Mouse (Mus musculus) heart, adult 2 months (tissue): Measurements from ENCODE around the gene Dpagt1. TPM values are rescaled to one million over a fixed set of nuclear protein-coding genes. Genes with fewer than 3 reads are reported as not detected.

Source experiments
- DNase-seq, 2 experiments: peaks; one replicate each; pipeline ENCODE4 v3.0.0; 2021
- H3K27ac ChIP-seq: fragments of 200-600 bp; 2 replicates; pipeline ENCODE4 v1.8.1; 2022
- H3K27me3 ChIP-seq: fragments of 200-500 bp; 2 replicates; pipeline ENCODE4 v1.6.1; 2012; ENCODE audit warnings: mild to moderate bottlenecking, low read length, inconsistent platforms, mixed read lengths; ENCODE audit not compliant: control insufficient read depth, insufficient read depth
- H3K36me3 ChIP-seq: fragments of 200-500 bp; 2 replicates; pipeline ENCODE4 v1.6.1; 2012; ENCODE audit warnings: low read length, inconsistent platforms; ENCODE audit not compliant: control insufficient read depth, insufficient read depth
- H3K4me1 ChIP-seq: fragments of 200-500 bp; 2 replicates; pipeline ENCODE4 v1.6.1; 2011; ENCODE audit warnings: low read length; ENCODE audit not compliant: control insufficient read depth, insufficient read depth
- H3K4me3 ChIP-seq: fragments of 200-600 bp; 2 replicates; pipeline ENCODE4 v1.8.1; 2022
- H3K79me2 ChIP-seq: fragments of 200-500 bp; replicated peaks from 2 replicates; pipeline ENCODE4 v1.6.1; 2012; ENCODE audit warnings: mild to moderate bottlenecking, inconsistent platforms, low read length, moderate library complexity, mixed read lengths; ENCODE audit not compliant: control insufficient read depth, insufficient read depth
- H3K9ac ChIP-seq: fragments of 200-500 bp; 2 replicates; pipeline ENCODE4 v1.6.1; 2012; ENCODE audit warnings: low read depth, mild to moderate bottlenecking, control low read depth, inconsistent platforms, low read length, mixed read lengths
- CTCF ChIP-seq: fragments of 200-600 bp; IDR thresholded peaks from 2 replicates; pipeline ENCODE4 v1.8.1; 2022; ENCODE audit warnings: antibody characterized with exemption, mild to moderate bottlenecking, moderate library complexity
- EP300 ChIP-seq: fragments of 200-500 bp; IDR thresholded peaks from 2 replicates; pipeline ENCODE4 v1.6.1; 2011; ENCODE audit warnings: low read depth, low read length, control low read depth; ENCODE audit not compliant: insufficient read depth
- POLR2A ChIP-seq: fragments of 200-500 bp; IDR thresholded peaks from 2 replicates; pipeline ENCODE4 v1.6.1; 2011; ENCODE audit warnings: mild to moderate bottlenecking, low read depth, low read length, control low read depth; ENCODE audit not compliant: insufficient read depth
- whole genome bisulfite sequencing: fragments of 180-500 bp; shearing (Covaris S2); methylation state at CpG from one replicate; pipeline ENCODE4 v1.1.7; 2018; 5-methylcytosine and 5-hydroxymethylcytosine counted together
- intact Hi-C: fragments of 180-260 bp; cut with DNase I; formaldehyde crosslinking; loops from one replicate; pipeline ENCODE4 v1.15.1; 2025
- polyA plus RNA-seq: library from polyadenylated mRNA; depleted of rRNA; stranded (reverse); fragments of >200 nt; gene quantifications from 2 replicates; pipeline ENCODE4 v1.2.3, GENCODE M21; 2012
- total RNA-seq, 2 experiments: library from RNA; stranded (reverse); gene quantifications; 2 replicates each; pipeline ENCODE4 v1.2.3; 2021

The Dpagt1 gene
- total and polyA plus RNA-seq, 3 experiments = 18.9 to 34.3 (median 20.6) TPM

DNA sequence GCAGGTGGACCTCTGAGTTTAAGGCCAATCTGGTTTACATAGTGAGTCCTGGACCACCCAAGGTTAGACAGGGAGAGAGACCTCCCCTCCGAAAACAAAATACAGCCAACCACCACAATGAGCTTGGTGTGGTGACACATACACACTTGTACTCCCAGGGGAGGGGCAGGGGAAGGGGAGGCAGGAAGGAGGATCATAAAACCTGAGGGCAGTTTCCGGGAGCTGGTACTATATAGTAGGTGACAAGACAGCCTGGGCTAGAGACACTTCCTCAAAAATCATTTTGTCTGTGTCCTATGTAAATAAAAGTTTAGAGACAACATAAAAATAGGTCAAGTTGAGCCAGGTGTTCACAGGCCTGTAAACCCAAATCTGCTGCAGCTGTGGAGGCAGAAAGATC, 18.6 kb upstream of the Dpagt1 start:
- 69% methylated on average over 2 of the region's 2 CpGs for WGBS
- intact Hi-C loops = loop anchor here (5.0 kb wide), 1 partner anchor 35 kb away; the partner anchor contains the start of gene Hmbs

DNA sequence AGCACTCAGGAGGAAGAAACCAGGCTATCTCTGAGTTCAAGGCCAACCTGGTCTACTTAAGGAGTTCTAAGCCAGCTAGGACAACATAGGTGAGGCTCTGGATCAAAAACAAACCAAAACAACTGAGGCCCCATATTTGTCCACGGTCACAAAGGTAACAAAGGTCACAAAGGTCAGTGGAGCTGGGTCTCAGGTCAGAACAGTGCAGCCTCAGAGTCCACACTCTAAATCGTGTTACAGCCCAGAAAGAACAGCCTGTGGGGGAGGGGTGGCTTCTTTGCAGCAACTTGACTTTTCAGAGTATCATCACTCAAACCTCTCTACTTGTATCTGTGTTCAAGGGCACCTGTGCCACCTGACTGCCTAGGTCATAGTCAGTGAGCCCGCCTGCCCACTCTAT, 16.1 kb upstream of the Dpagt1 start:
- H3K79me2 ChIP-seq = no peaks in the 10 kb centered on the region
- TF ChIP-seq POLR2A (no peak), CTCF (no peak), EP300 (no peak)
- no peak overlapping the region for H3K27ac ChIP-seq
- no peak overlapping the region for H3K9ac ChIP-seq
- H3K36me3 ChIP-seq = no peaks in the 10 kb centered on the region
- no peak for DNase-seq
- H3K4me1 ChIP-seq = peaks cover 2% of the 10 kb centered on the region; the same call in 1 of the 2 replicates
- H3K4me3 ChIP-seq = no peak overlapping the region
- intact Hi-C loops = loop anchor here (5.0 kb wide), 1 partner anchor 33 kb away; the partner anchor contains the start of gene Hmbs
- 87% methylated on average over 3 of the region's 3 CpGs for WGBS
- no peaks in the 10 kb centered on the region for H3K27me3 ChIP-seq

More for the DNA sequence above, 18.6 kb upstream of the Dpagt1 start:
- no peak overlapping the region for H3K4me3 ChIP-seq
- peaks cover 5% of the 10 kb centered on the region for H3K4me1 ChIP-seq
- no peak overlapping the region for H3K9ac ChIP-seq
- no peak for DNase-seq
- no peak for TF ChIP-seq EP300
- no peak for TF ChIP-seq POLR2A
- TF ChIP-seq CTCF = no peak
- H3K36me3 ChIP-seq = no peaks in the 10 kb centered on the region
- H3K79me2 ChIP-seq = peaks cover 2% of the 10 kb centered on the region; the same call in 1 of the 2 replicates
- H3K27ac ChIP-seq = no peak overlapping the region
- H3K27me3 ChIP-seq = no peaks in the 10 kb centered on the region

DNA sequence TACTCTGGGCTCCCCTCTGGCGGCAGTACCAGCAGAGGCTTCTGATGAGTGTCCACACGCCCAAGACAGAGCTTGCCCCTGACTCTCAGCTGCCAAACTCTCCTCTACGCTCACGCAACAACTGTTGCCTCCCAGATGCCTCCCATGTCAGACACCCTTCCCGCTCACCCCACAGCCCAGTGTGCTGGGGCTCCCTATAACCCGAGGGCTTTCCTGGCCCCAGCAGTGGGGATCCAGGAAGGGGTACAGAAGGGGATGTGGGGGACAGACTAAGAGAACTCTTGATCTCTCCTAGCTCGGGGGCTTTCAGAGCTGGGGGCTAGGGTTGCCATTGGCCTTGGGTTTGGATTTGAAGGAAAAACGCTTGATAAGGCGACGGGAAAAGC, 15.1 kb upstream of the Dpagt1 start:
- Histone ChIP-seq H3K4me1 (peaks cover 2% of the 10 kb centered on the region; the same call in 1 of the 2 replicates), H3K9ac (peak overlapping the region; percentile 60; the same call in 1 of the 2 replicates), H3K27me3 (no peaks in the 10 kb centered on the region), H3K27ac (peak overlapping the region; percentile 93), H3K79me2 (no peaks in the 10 kb centered on the region), H3K36me3 (no peaks in the 10 kb centered on the region), H3K4me3 (peak overlapping the region; percentile 31)
- DNase-seq = no peak
- 39% methylated on average over 10 of the region's 10 CpGs for WGBS
- TF ChIP-seq EP300 = no peak
- TF ChIP-seq POLR2A = no peak
- intact Hi-C loops = no loop called here

DNA sequence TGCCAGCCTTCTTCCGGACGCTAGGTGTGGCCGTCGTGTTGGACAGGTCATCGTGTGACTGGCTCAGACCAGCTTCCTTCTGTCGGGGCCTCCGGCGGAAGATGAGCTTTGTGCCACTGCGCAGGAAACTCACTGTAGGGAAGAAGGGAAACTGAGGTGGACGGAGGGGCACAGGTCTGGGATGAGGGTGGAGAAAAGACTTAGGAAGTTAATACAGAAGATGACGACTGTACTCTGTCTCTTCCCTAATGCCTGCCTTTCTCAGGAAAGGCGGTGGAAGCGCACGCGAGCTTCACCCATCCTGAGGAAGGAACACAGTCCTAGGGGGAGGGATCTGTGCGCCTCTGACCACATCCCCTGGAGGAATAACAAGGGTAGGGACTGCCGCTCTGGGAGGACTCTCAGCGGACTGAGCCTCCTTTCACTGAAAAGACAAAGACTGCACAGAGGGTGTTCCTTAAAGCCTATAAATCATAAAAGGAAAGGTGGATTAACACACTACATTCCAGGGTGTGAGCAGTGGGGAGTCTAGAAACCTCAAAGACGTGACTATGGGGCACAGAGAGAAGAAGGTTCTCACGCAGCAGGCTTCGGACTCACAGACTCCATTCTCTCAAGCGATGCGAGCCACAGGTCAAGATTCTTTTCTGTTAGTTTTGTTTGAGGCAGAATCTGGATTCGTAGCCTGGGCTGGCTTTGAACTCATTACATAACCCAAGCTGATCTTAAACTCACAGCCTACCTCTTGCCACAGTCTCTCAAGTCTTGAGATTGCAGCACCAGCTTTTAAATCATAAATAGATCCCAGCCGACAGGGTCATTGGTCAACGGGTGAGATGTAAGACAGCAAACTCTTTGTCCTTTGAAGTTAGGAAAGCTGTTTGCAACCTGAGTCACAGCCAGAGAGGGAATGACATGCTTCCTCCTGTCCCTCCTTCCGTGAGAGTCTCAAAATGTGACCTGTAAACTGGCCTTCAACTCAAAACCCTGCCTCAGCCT, 14.4 kb upstream of the Dpagt1 start:
- peak overlapping the region; percentile 31 for H3K4me3 ChIP-seq
- TF ChIP-seq CTCF (peak; percentile 33), POLR2A (peak; percentile 91), EP300 (peak; percentile 78; the same call in 1 of the 2 replicates)
- intact Hi-C loops = no loop called here
- H3K79me2 ChIP-seq = no peaks in the 10 kb centered on the region
- DNase-seq = peak; percentile 67 to 75
- H3K9ac ChIP-seq = peak overlapping the region; percentile 60
- no peaks in the 10 kb centered on the region for H3K36me3 ChIP-seq
- WGBS = 35% methylated on average over 27 of the region's 27 CpGs
- H3K27ac ChIP-seq = peak overlapping the region; percentile 93
- peaks cover 2% of the 10 kb centered on the region; the same call in 1 of the 2 replicates for H3K4me1 ChIP-seq
- no peaks in the 10 kb centered on the region for H3K27me3 ChIP-seq

- H3K27me3 ChIP-seq = no peaks in the 10 kb centered on the region
- DNase-seq = no peak
- H3K27ac ChIP-seq = no peak overlapping the region
- TF ChIP-seq CTCF (no peak), POLR2A (no peak)
- H3K36me3 ChIP-seq = no peaks in the 10 kb centered on the region
- intact Hi-C loops = no loop called here
- H3K9ac ChIP-seq = no peak overlapping the region
- no peaks in the 10 kb centered on the region for H3K79me2 ChIP-seq
- H3K4me1 ChIP-seq = peaks cover 4% of the 10 kb centered on the region
- WGBS = 79% methylated on average over 19 of the region's 19 CpGs
- no peak overlapping the region for H3K4me3 ChIP-seq
These were observed 12.2 kb upstream of the Dpagt1 start for GRCm38 (mm10) chr9:44313476-44314256.

- 87% methylated on average over 4 of the region's 4 CpGs for WGBS
These were observed 11.6 kb upstream of the Dpagt1 start for GRCm38 (mm10) chr9:44314257-44314547.

More at GRCm38 (mm10) chr9:44314257-44314547, 11.6 kb upstream of the Dpagt1 start:
- Histone ChIP-seq H3K79me2 (no peaks in the 10 kb centered on the region), H3K27me3 (no peaks in the 10 kb centered on the region), H3K9ac (no peak overlapping the region), H3K4me3 (no peak overlapping the region), H3K27ac (no peak overlapping the region), H3K36me3 (no peaks in the 10 kb centered on the region), H3K4me1 (peaks cover 6% of the 10 kb centered on the region)
- DNase-seq = no peak
- no peak for TF ChIP-seq POLR2A
- TF ChIP-seq EP300 = no peak
- no peak for TF ChIP-seq CTCF
- intact Hi-C loops = no loop called here
